Mouse (Mus musculus) ES-Bruce4 (cell line): ENCODE measurements around the gene Pbrm1.

Experiments
- CTCF ChIP-seq: IDR thresholded peaks from one replicate; pipeline ENCODE4 v1.8.1; 2011; ENCODE audit warnings: low read depth, low read length
- EP300 ChIP-seq: IDR thresholded peaks from 2 replicates; pipeline ENCODE4 v1.6.1; 2011; ENCODE audit warnings: low read depth, low read length; ENCODE audit not compliant: insufficient read depth

- no peak for TF ChIP-seq EP300
- TF ChIP-seq CTCF: no peak
Observed at GRCm38 (mm10) chr14:31161191-31161590, 142.3 kb downstream of the Pbrm1 start.
